Mouse (Mus musculus) heart, adult 10 weeks (tissue): Measurements from ENCODE around the gene Ccdc148. TPM values are rescaled to one million over a fixed set of nuclear protein-coding genes. Genes with fewer than 3 reads are reported as not detected.

Experiments
- polyA plus RNA-seq: library from polyadenylated mRNA; stranded (reverse); fragments of 350-450 nt; fragmentation: Illumina TruSeq; extraction: RNeasy Lipid Tissue Mini Kit (QIAGEN cat#74804); gene quantifications from one replicate; pipeline ENCODE4 v1.2.3, GENCODE M21; 2014; ENCODE audit warnings: low read depth, low replicate concordance

The Ccdc148 gene
- polyA plus RNA-seq = 0.65 TPM

GRCm38 (mm10) chr2:59160605-59160963 is at the start of gene Ccdc148, which contains the start of gene Pkp4:
Ccdc148 (minus strand) TSS chr2:59160683.
Pkp4 (plus strand) TSS chr2:59160850.

GRCm38 (mm10) chr2:58859134-58859533 is 301.3 kb downstream of the Ccdc148 start, which contains the start of gene Gm11099:
Gm11099 (plus strand) TSS chr2:58859434.

Other genes starting within 250 kb of the Ccdc148 start
- 150 TPM for gene Pkp4, start 167 bp upstream of the Ccdc148 start, polyA plus RNA-seq